Mouse (Mus musculus) intestine, postnatal 0 days (tissue): ENCODE measurements around the gene Hnrnpr. TPM values are rescaled to one million over a fixed set of nuclear protein-coding genes. Genes with fewer than 3 reads are reported as not detected.
A peak's percentile ranks its signal among the peaks of the same experiment; 100 is the strongest.

Experiments used
- ATAC-seq: fragments of 200-750 bp; cut with Nextera tagmentation; 2 replicates; pipeline ENCODE4 v1.8.0; 2017; ENCODE audit warnings: mild to moderate bottlenecking, moderate TSS enrichment, moderate library complexity
- H3K27ac ChIP-seq: fragments of 300-500 bp; sonication (generic); 2 replicates; pipeline ENCODE4 v1.5.1; 2014; ENCODE audit warnings: mild to moderate bottlenecking, low read depth, low read length, moderate library complexity
- H3K27me3 ChIP-seq: fragments of 300-500 bp; sonication (generic); replicated peaks from 2 replicates; pipeline ENCODE4 v1.6.1; 2014; ENCODE audit warnings: low read length, mixed read lengths; ENCODE audit not compliant: control insufficient read depth, insufficient read depth
- H3K36me3 ChIP-seq: fragments of 300-500 bp; sonication (generic); 2 replicates; pipeline ENCODE4 v1.6.1; 2014; ENCODE audit warnings: mild to moderate bottlenecking, moderate library complexity; ENCODE audit not compliant: control insufficient read depth, insufficient read depth
- H3K4me1 ChIP-seq: fragments of 300-500 bp; sonication (generic); replicated peaks from 2 replicates; pipeline ENCODE4 v1.6.1; 2014; ENCODE audit warnings: antibody characterized with exemption, low read length, mixed read lengths; ENCODE audit not compliant: control insufficient read depth, insufficient read depth
- H3K4me2 ChIP-seq: fragments of 300-500 bp; sonication (generic); replicated peaks from 2 replicates; pipeline ENCODE4 v1.6.1; 2014; ENCODE audit warnings: low read depth, mild to moderate bottlenecking, moderate library complexity
- H3K4me3 ChIP-seq: fragments of 300-500 bp; sonication (generic); 2 replicates; pipeline ENCODE4 v1.5.1; 2014; ENCODE audit warnings: low read depth, low read length
- H3K9ac ChIP-seq: fragments of 300-500 bp; sonication (generic); 2 replicates; pipeline ENCODE4 v1.6.1; 2014; ENCODE audit warnings: mild to moderate bottlenecking, low read depth, low read length
- H3K9me3 ChIP-seq: fragments of 300-500 bp; sonication (generic); 2 replicates; pipeline ENCODE4 v1.6.1; 2016; ENCODE audit warnings: mixed run types; ENCODE audit not compliant: control insufficient read depth
- CTCF ChIP-seq: sonication (generic); IDR thresholded peaks from 2 replicates; pipeline ENCODE4 v1.5.1; 2016; ENCODE audit warnings: low read depth, mild to moderate bottlenecking, control low read depth, antibody characterized with exemption, moderate library complexity
- WGBS: fragments of 180-500 bp; shearing (Covaris S2); extraction: QIAGEN DNeasy Blood & Tissue Kit; methylation state at CpG from one replicate; pipeline ENCODE4 v1.1.7; 2014; 5-methylcytosine and 5-hydroxymethylcytosine counted together
- polyA plus RNA-seq: library from polyadenylated mRNA; unstranded; fragments of >200 nt; fragmentation: Nextera tagmentation; extraction: Ambion mirVana; gene quantifications from 2 replicates; pipeline ENCODE4 v1.2.1, GENCODE M21; 2015

Hnrnpr gene
- polyA plus RNA-seq, 1 experiment from 2014 or later, result 47.9 TPM

GRCm38 (mm10) chr4:136373494-136374181 lies 62.9 kb downstream of the Hnrnpr start:
- no peaks in the 10 kb centered on the region for H3K4me1 ChIP-seq
- H3K36me3 ChIP-seq, result no peaks in the 10 kb centered on the region
- H3K4me3 ChIP-seq, result no peak overlapping the region
- H3K4me2 ChIP-seq, result no peak overlapping the region
- H3K27me3 ChIP-seq, result no peaks in the 10 kb centered on the region
- 49% methylated on average over 14 of the region's 14 CpGs for WGBS
- no peak for ATAC-seq
- H3K9ac ChIP-seq, result no peak overlapping the region
- no peaks in the 10 kb centered on the region for H3K9me3 ChIP-seq
- no peak for TF ChIP-seq CTCF
- H3K27ac ChIP-seq, result no peak overlapping the region

GRCm38 (mm10) chr4:136377001-136377400 lies 66.3 kb downstream of the Hnrnpr start:
- Histone ChIP-seq H3K27me3 (no peaks in the 10 kb centered on the region), H3K27ac (no peak overlapping the region), H3K36me3 (no peaks in the 10 kb centered on the region), H3K4me2 (no peak overlapping the region), H3K4me1 (no peaks in the 10 kb centered on the region), H3K9ac (no peak overlapping the region), H3K9me3 (no peaks in the 10 kb centered on the region), H3K4me3 (no peak overlapping the region)
- no peak for ATAC-seq
- TF ChIP-seq CTCF, result no peak
- 84% methylated on average over 5 of the region's 5 CpGs for WGBS

- 81% methylated on average over 5 of the region's 5 CpGs for WGBS
- Histone ChIP-seq H3K9me3 (no peaks in the 10 kb centered on the region), H3K27me3 (no peaks in the 10 kb centered on the region), H3K36me3 (no peaks in the 10 kb centered on the region), H3K9ac (no peak overlapping the region), H3K4me2 (no peak overlapping the region), H3K4me1 (no peaks in the 10 kb centered on the region), H3K27ac (no peak overlapping the region), H3K4me3 (no peak overlapping the region)
- no peak for ATAC-seq
- TF ChIP-seq CTCF, result peak; percentile 59
Measured at GRCm38 (mm10) chr4:136383052-136383451, 72.3 kb downstream of the Hnrnpr start.

GRCm38 (mm10) chr4:136383839-136384238 lies 73.1 kb downstream of the Hnrnpr start:
- H3K9ac ChIP-seq, result no peak overlapping the region
- 90% methylated on average over 6 of the region's 6 CpGs for WGBS

GRCm38 (mm10) chr4:136387261-136387660 lies 76.5 kb downstream of the Hnrnpr start:
- Histone ChIP-seq H3K9ac (no peak overlapping the region), H3K4me3 (no peak overlapping the region), H3K4me2 (no peak overlapping the region), H3K9me3 (no peaks in the 10 kb centered on the region), H3K4me1 (no peaks in the 10 kb centered on the region), H3K36me3 (no peaks in the 10 kb centered on the region), H3K27me3 (no peaks in the 10 kb centered on the region), H3K27ac (no peak overlapping the region)
- TF ChIP-seq CTCF, result no peak
- ATAC-seq, result no peak
- WGBS, result 53% methylated on average over 11 of the region's 11 CpGs

More at GRCm38 (mm10) chr4:136383839-136384238, 73.1 kb downstream of the Hnrnpr start:
- TF ChIP-seq CTCF, result no peak
- Histone ChIP-seq H3K4me1 (no peaks in the 10 kb centered on the region), H3K9me3 (no peaks in the 10 kb centered on the region), H3K4me2 (no peak overlapping the region), H3K4me3 (no peak overlapping the region), H3K27ac (no peak overlapping the region), H3K36me3 (no peaks in the 10 kb centered on the region), H3K27me3 (no peaks in the 10 kb centered on the region)
- ATAC-seq, result no peak

GRCm38 (mm10) chr4:136401806-136402205 lies 91.1 kb downstream of the Hnrnpr start:
- WGBS, result 77% methylated on average over 10 of the region's 10 CpGs
- TF ChIP-seq CTCF, result no peak
- no peaks in the 10 kb centered on the region for H3K4me1 ChIP-seq

More at GRCm38 (mm10) chr4:136401806-136402205, 91.1 kb downstream of the Hnrnpr start:
- no peak for ATAC-seq
- Histone ChIP-seq H3K4me3 (no peak overlapping the region), H3K27me3 (no peaks in the 10 kb centered on the region), H3K9me3 (no peaks in the 10 kb centered on the region), H3K9ac (no peak overlapping the region), H3K36me3 (no peaks in the 10 kb centered on the region), H3K27ac (no peak overlapping the region), H3K4me2 (no peak overlapping the region)
